Mouse (Mus musculus) heart, postnatal 0 days (tissue): Measurements from ENCODE around the gene Pdp2.

Experiments used
- CTCF ChIP-seq: IDR thresholded peaks from 2 replicates; pipeline ENCODE4 v1.5.1; 2016; ENCODE audit warnings: antibody characterized with exemption, control low read depth, low read depth
- EP300 ChIP-seq: IDR thresholded peaks from 2 replicates; pipeline ENCODE4 v1.6.1; 2016; ENCODE audit warnings: antibody characterized with exemption, low read depth

DNA sequence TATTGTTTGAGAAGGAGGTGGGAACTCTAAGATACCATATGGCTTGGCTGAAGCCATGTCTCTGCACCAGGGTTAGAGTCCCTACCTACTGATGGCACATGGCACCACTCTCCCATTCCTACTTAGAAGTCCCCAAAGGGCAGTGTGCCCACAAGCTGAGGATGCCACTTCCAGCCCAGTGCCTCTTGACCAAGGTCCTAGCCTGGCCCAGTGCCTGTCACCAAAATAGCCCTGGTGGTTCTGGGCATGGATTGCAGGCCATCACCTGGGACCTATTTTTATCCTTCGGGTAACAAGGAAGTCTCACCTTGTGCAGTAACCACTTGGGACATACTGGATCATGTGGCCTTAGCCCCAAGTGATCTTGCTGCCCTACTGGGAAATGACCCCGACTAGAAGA lies 16.7 kb downstream of the Pdp2 start:
- TF ChIP-seq EP300 (peak; percentile 75; the same call in 1 of the 2 replicates), CTCF (peak; percentile 31; the same call in 1 of the 2 replicates)
